In genomic region chr7:45091001-45091990, GRCm38 (mm10) we compare ENCODE assay signal across 8 mouse cellular contexts. TPM values are rescaled to one million over a fixed set of nuclear protein-coding genes. Genes with fewer than 3 reads are reported as not detected.
A peak's percentile ranks its signal among the peaks of the same experiment; 100 is the strongest.
DNase-seq lines count a peak whose midpoint lies in the region; ATAC-seq and TF ChIP-seq lines count a peak whose summit lies in the region.

No protein-coding gene starts in this region.

- TF ChIP-seq CTCF in cortical plate, adult 2 months (IDR thresholded peaks at IDR 0.05; ENCODE audit: extremely low read depth, insufficient read depth, low read length), result no peak
- TF ChIP-seq CTCF in liver, embryonic 14.5 days (IDR thresholded peaks at IDR 0.05; ENCODE audit: low read depth), result no peak
- no peak for TF ChIP-seq CTCF in small intestine, adult 2 months (IDR thresholded peaks at IDR 0.05; ENCODE audit: extremely low read depth, insufficient read length, insufficient replicate concordance, low read depth, low read length)

- peak overlapping the region; percentile 90 for H3K27ac ChIP-seq in kidney, embryonic 16.5 days (ENCODE audit: low read length)
- no peak overlapping the region for H3K27ac ChIP-seq in cortical plate, adult 2 months (ENCODE audit: insufficient read depth, low read length)
- H3K27ac ChIP-seq in liver, embryonic 14.5 days, result no peak overlapping the region
- peak overlapping the region; percentile 46 for H3K27ac ChIP-seq in small intestine, adult 2 months (ENCODE audit: insufficient read depth, low read depth, low read length)

- peaks cover 31% of the 10 kb centered on the region for H3K4me1 ChIP-seq in kidney, embryonic 16.5 days (ENCODE audit: insufficient read depth, low read length)
- H3K4me1 ChIP-seq in cortical plate, adult 2 months (ENCODE audit: control insufficient read depth, insufficient read depth, low read length), result no peaks in the 10 kb centered on the region; the same call in 1 of the 2 replicates
- peaks cover 9 to 21% of the 10 kb centered on the region in 2 experiments; a peak in 3 of 4 replicates for H3K4me1 ChIP-seq in liver, embryonic 14.5 days (replicated peaks; ENCODE audit: control insufficient read depth in 2 of 2, insufficient read depth in 2 of 2, low read length in 1 of 2)
- H3K4me1 ChIP-seq in small intestine, adult 2 months (ENCODE audit: control insufficient read depth, insufficient read depth, insufficient read length, low read length), result peaks cover 5% of the 10 kb centered on the region

- no peak for TF ChIP-seq POLR2A in cortical plate, adult 2 months (IDR thresholded peaks at IDR 0.05; ENCODE audit: extremely low read depth, insufficient read depth, low read length)
- TF ChIP-seq POLR2A in small intestine, adult 2 months (IDR thresholded peaks at IDR 0.05; ENCODE audit: low read depth, low read length), result no peak

- no peak for DNase-seq in kidney, adult 8-10 months
- DNase-seq in heart, postnatal 14 days, result peak; percentile 34 to 53
- no peak for DNase-seq in liver, embryonic 14.5 days (ENCODE audit: low read depth in 3 of 3, low spot score in 3 of 3)
- DNase-seq in adrenal gland, postnatal 10 days, result no peak
- DNase-seq in frontal cortex, postnatal 10 days (ENCODE audit: low spot score in 2 of 2), result no peak

- peak; percentile 47 for ATAC-seq in kidney, embryonic 16.5 days (ENCODE audit: low FRiP score, low TSS enrichment)
- ATAC-seq in liver, embryonic 14.5 days (ENCODE audit: insufficient read depth), result peak; percentile 64

- TF ChIP-seq EP300 in liver, embryonic 14.5 days (IDR thresholded peaks at IDR 0.05; ENCODE audit: low read depth), result no peak

- H3K4me3 ChIP-seq in kidney, embryonic 16.5 days (ENCODE audit: low read length), result peak overlapping the region; percentile 67
- 0 out of 2 replicates have a peak overlapping the region, but pooled peaks have one; percentile 8 for H3K4me3 ChIP-seq in cortical plate, adult 2 months (ENCODE audit: insufficient read depth, low read length)
- peak overlapping the region; percentile 45 to 59 for H3K4me3 ChIP-seq in liver, embryonic 14.5 days (ENCODE audit: insufficient read depth in 1 of 2, low read depth in 2 of 2, low read length in 2 of 2)
- H3K4me3 ChIP-seq in small intestine, adult 2 months (ENCODE audit: low read depth, low read length), result peak overlapping the region; percentile 52

- intact Hi-C loops in heart, postnatal 14 days (cut with DNase I), result no loop called here

- H3K9ac ChIP-seq in kidney, embryonic 16.5 days (replicated peaks; ENCODE audit: low read length), result peak overlapping the region; percentile 85
- peak overlapping the region; percentile 15 for H3K9ac ChIP-seq in liver, embryonic 14.5 days (replicated peaks)

- WGBS in kidney, embryonic 16.5 days, result 6% methylated on average over 35 of the region's 35 CpGs
- 15% methylated on average over 35 of the region's 35 CpGs for WGBS in liver, embryonic 14.5 days (ENCODE audit: insufficient replicate concordance)
- WGBS in small intestine, adult 2 months, result 28% methylated on average over 35 of the region's 35 CpGs

- H3K4me2 ChIP-seq in kidney, embryonic 16.5 days (replicated peaks; ENCODE audit: low read depth, low read length), result peak overlapping the region; percentile 81
- H3K4me2 ChIP-seq in liver, embryonic 14.5 days (ENCODE audit: low read depth), result peak overlapping the region; percentile 78

- no peaks in the 10 kb centered on the region for H3K9me3 ChIP-seq in kidney, embryonic 16.5 days (ENCODE audit: low read length)
- no peaks in the 10 kb centered on the region for H3K9me3 ChIP-seq in liver, embryonic 14.5 days (ENCODE audit: control insufficient read depth, low read length)

- H3K27me3 ChIP-seq in kidney, embryonic 16.5 days (ENCODE audit: insufficient read depth, low read length), result no peaks in the 10 kb centered on the region
- no peaks in the 10 kb centered on the region for H3K27me3 ChIP-seq in liver, embryonic 14.5 days (ENCODE audit: control insufficient read depth, insufficient read depth, low read length)
- peaks cover 12% of the 10 kb centered on the region for H3K27me3 ChIP-seq in small intestine, adult 2 months (ENCODE audit: control insufficient read depth, insufficient read depth, low read length)

- peaks cover 30% of the 10 kb centered on the region for H3K36me3 ChIP-seq in kidney, embryonic 16.5 days (ENCODE audit: insufficient read depth, low read length)
- no peaks in the 10 kb centered on the region for H3K36me3 ChIP-seq in liver, embryonic 14.5 days (replicated peaks; ENCODE audit: control insufficient read depth, insufficient read depth, low read depth)
- peaks cover 4% of the 10 kb centered on the region; the same call in 1 of the 2 replicates for H3K36me3 ChIP-seq in small intestine, adult 2 months (ENCODE audit: control insufficient read depth, insufficient read depth, low read length)

RNA-seq across cellular contexts. Expression of gene Rcn3, which starts 0.7 kb away (rescaled TPM):
- polyA plus RNA-seq in kidney, embryonic 16.5 days (2015; fragmentation: Nextera tagmentation; extraction: Ambion mirVana), result 352 and 369 TPM in 2 replicates
- 12.8 and 13.1 TPM in 2 replicates for polyA plus RNA-seq in cortical plate, adult 2 months (2012; rRNA removed)
- total RNA-seq in heart, postnatal 14 days (2021), result 10 to 100 TPM; 46.0 to 53.7 TPM
- polyA plus RNA-seq in liver, embryonic 14.5 days (2012; rRNA removed), result 20.1 and 20.6 TPM in 2 replicates
- polyA plus RNA-seq in liver, embryonic 14.5 days (2014; fragmentation: Nextera tagmentation; extraction: Ambion mirVana), result 19.2 and 21.5 TPM in 2 replicates
- 40.0 and 49.9 TPM in 2 replicates for polyA plus RNA-seq in small intestine, adult 2 months (2012; rRNA removed)
- total RNA-seq in adrenal gland, postnatal 10 days (2021), result 10 to 100 TPM; 65.2 to 71.2 TPM

RNA-seq across cellular contexts. Expression of gene Fcgrt, which starts 12.4 kb away (rescaled TPM):
- 93.7 and 114 TPM in 2 replicates for polyA plus RNA-seq in kidney, embryonic 16.5 days (2015; fragmentation: Nextera tagmentation; extraction: Ambion mirVana)
- 30.7 and 37.0 TPM in 2 replicates for polyA plus RNA-seq in cortical plate, adult 2 months (2012; rRNA removed)
- 10 to 100 TPM; 72.0 to 76.7 TPM for total RNA-seq in heart, postnatal 14 days (2021)
- 14.9 and 16.3 TPM in 2 replicates for polyA plus RNA-seq in liver, embryonic 14.5 days (2012; rRNA removed)
- 35.5 and 35.6 TPM in 2 replicates for polyA plus RNA-seq in liver, embryonic 14.5 days (2014; fragmentation: Nextera tagmentation; extraction: Ambion mirVana)
- polyA plus RNA-seq in small intestine, adult 2 months (2012; rRNA removed), result 47.9 and 78.3 TPM in 2 replicates
- total RNA-seq in adrenal gland, postnatal 10 days (2021), result 100 to 1,000 TPM; 169 to 185 TPM

RNA-seq across cellular contexts. Expression of gene Prrg2, which starts 28.8 kb away (rescaled TPM):
- polyA plus RNA-seq in kidney, embryonic 16.5 days (2015; fragmentation: Nextera tagmentation; extraction: Ambion mirVana), result 42.4 and 44.9 TPM in 2 replicates
- polyA plus RNA-seq in cortical plate, adult 2 months (2012; rRNA removed), result 21.4 and 23.2 TPM in 2 replicates
- 10 to 100 TPM; 11.1 to 11.4 TPM for total RNA-seq in heart, postnatal 14 days (2021)
- 8.5 and 10.1 TPM in 2 replicates for polyA plus RNA-seq in liver, embryonic 14.5 days (2012; rRNA removed)
- polyA plus RNA-seq in liver, embryonic 14.5 days (2014; fragmentation: Nextera tagmentation; extraction: Ambion mirVana), result 6.2 and 7.3 TPM in 2 replicates
- 81.7 and 172 TPM in 2 replicates for polyA plus RNA-seq in small intestine, adult 2 months (2012; rRNA removed)
- total RNA-seq in adrenal gland, postnatal 10 days (2021), result 10 to 100 TPM; 18.5 to 20.0 TPM

RNA-seq across cellular contexts. Expression of gene Nosip, which starts 29.1 kb away (rescaled TPM):
- 85.2 and 86.3 TPM in 2 replicates for polyA plus RNA-seq in kidney, embryonic 16.5 days (2015; fragmentation: Nextera tagmentation; extraction: Ambion mirVana)
- 89.5 and 92.3 TPM in 2 replicates for polyA plus RNA-seq in cortical plate, adult 2 months (2012; rRNA removed)
- total RNA-seq in heart, postnatal 14 days (2021), result 10 to 100 TPM; 27.7 to 33.7 TPM
- 24.5 and 26.4 TPM in 2 replicates for polyA plus RNA-seq in liver, embryonic 14.5 days (2012; rRNA removed)
- polyA plus RNA-seq in liver, embryonic 14.5 days (2014; fragmentation: Nextera tagmentation; extraction: Ambion mirVana), result 23.1 and 27.4 TPM in 2 replicates
- polyA plus RNA-seq in small intestine, adult 2 months (2012; rRNA removed), result 39.3 and 92.7 TPM in 2 replicates
- 10 to 100 TPM; 39.7 to 45.9 TPM for total RNA-seq in adrenal gland, postnatal 10 days (2021)

RNA-seq across cellular contexts. Expression of gene Rps11, which starts 32.9 kb away (rescaled TPM):
- polyA plus RNA-seq in kidney, embryonic 16.5 days (2015; fragmentation: Nextera tagmentation; extraction: Ambion mirVana), result 1,363 and 1,408 TPM in 2 replicates
- polyA plus RNA-seq in cortical plate, adult 2 months (2012; rRNA removed), result 361 and 402 TPM in 2 replicates
- total RNA-seq in heart, postnatal 14 days (2021), result 100 to 1,000 TPM; 582 to 636 TPM
- 309 and 366 TPM in 2 replicates for polyA plus RNA-seq in liver, embryonic 14.5 days (2012; rRNA removed)
- polyA plus RNA-seq in liver, embryonic 14.5 days (2014; fragmentation: Nextera tagmentation; extraction: Ambion mirVana), result 989 and 1,016 TPM in 2 replicates
- polyA plus RNA-seq in small intestine, adult 2 months (2012; rRNA removed), result 159 and 207 TPM in 2 replicates
- 1,000 to 10,000 TPM; 1,283 to 1,295 TPM for total RNA-seq in adrenal gland, postnatal 10 days (2021)

Comparison
In these comparisons a context has a peak if more than half of its experiments do, and no peak if none do; other contexts are left out.
1. H3K27ac ChIP-seq: peak in kidney, embryonic 16.5 days (single experiment) and small intestine, adult 2 months (single experiment); none in cortical plate, adult 2 months (single experiment) and liver, embryonic 14.5 days (single experiment).
2. H3K4me3 ChIP-seq: peak in every context shown above with its lines; median percentile 67 in kidney, embryonic 16.5 days; 52 in liver, embryonic 14.5 days; 52 in small intestine, adult 2 months; 8 in cortical plate, adult 2 months.
3. DNase-seq: peak in heart, postnatal 14 days (2 of 2); none in kidney, adult 8-10 months (0 of 2), liver, embryonic 14.5 days (0 of 3), adrenal gland, postnatal 10 days (single experiment) and frontal cortex, postnatal 10 days (0 of 2).